Mouse (Mus musculus): ENCODE data around the gene Scamp3.

GRCm38 (mm10) chr3:89182531-89183057 lies 5.3 kb downstream of the Scamp3 start:
- TF ChIP-seq CTCF (IDR thresholded peaks at IDR 0.05; ENCODE audit: extremely low read depth, insufficient read length, insufficient replicate concordance, low read depth, low read length) (no peak), POLR2A (IDR thresholded peaks at IDR 0.05; ENCODE audit: low read depth, low read length) (no peak)
